Mouse (Mus musculus): Measurements from ENCODE around the gene Csnk1d. TPM values are rescaled to one million over a fixed set of nuclear protein-coding genes. Genes with fewer than 3 reads are reported as not detected.
A peak's percentile ranks its signal among the peaks of the same experiment; 100 is the strongest.

Csnk1d gene
- polyA plus RNA-seq, 2 experiments: 17.1 to 27.0 TPM

GRCm38 (mm10) chr11:120981661-120982060, 9.5 kb downstream of the Csnk1d start:
- no peak for TF ChIP-seq EP300 (IDR thresholded peaks at IDR 0.05; ENCODE audit: low read depth)
- TF ChIP-seq CTCF (IDR thresholded peaks at IDR 0.05; ENCODE audit: low read depth): no peak
- H3K27me3 ChIP-seq (ENCODE audit: control insufficient read depth, insufficient read depth, low read length): no peaks in the 10 kb centered on the region
- ATAC-seq (ENCODE audit: insufficient read depth): no peak
- peak overlapping the region; percentile 27 for H3K27ac ChIP-seq
- WGBS (ENCODE audit: insufficient replicate concordance): 75% methylated on average over 4 of the region's 4 CpGs
- H3K4me1 ChIP-seq (replicated peaks; ENCODE audit: control insufficient read depth in 2 of 2, insufficient read depth in 2 of 2, low read length in 1 of 2): peaks cover 35 to 38% of the 10 kb centered on the region in 2 experiments
- H3K9ac ChIP-seq (replicated peaks): no peak overlapping the region
- H3K9me3 ChIP-seq (ENCODE audit: control insufficient read depth, low read length): no peaks in the 10 kb centered on the region
- no peak overlapping the region for H3K4me3 ChIP-seq (ENCODE audit: insufficient read depth in 1 of 2, low read depth in 2 of 2, low read length in 2 of 2)
- no peak overlapping the region for H3K4me2 ChIP-seq (ENCODE audit: low read depth)
- H3K36me3 ChIP-seq (replicated peaks; ENCODE audit: control insufficient read depth, insufficient read depth, low read depth): peaks cover 63% of the 10 kb centered on the region
- no peak for DNase-seq (ENCODE audit: low read depth in 3 of 3, low spot score in 3 of 3)

- Histone ChIP-seq H3K4me1 (replicated peaks; ENCODE audit: control insufficient read depth in 2 of 2, insufficient read depth in 2 of 2, low read length in 1 of 2) (peaks cover 28 to 34% of the 10 kb centered on the region in 2 experiments), H3K36me3 (replicated peaks; ENCODE audit: control insufficient read depth, insufficient read depth, low read depth) (peaks cover 68% of the 10 kb centered on the region), H3K9me3 (ENCODE audit: control insufficient read depth, low read length) (no peaks in the 10 kb centered on the region), H3K27me3 (ENCODE audit: control insufficient read depth, insufficient read depth, low read length) (no peaks in the 10 kb centered on the region), H3K9ac (replicated peaks) (peak overlapping the region; percentile 66), H3K4me2 (ENCODE audit: low read depth) (peak overlapping the region; percentile 80), H3K4me3 (ENCODE audit: insufficient read depth in 1 of 2, low read depth in 2 of 2, low read length in 2 of 2) (peak overlapping the region; percentile 42 to 44), H3K27ac (peak overlapping the region; percentile 98)
- ATAC-seq (ENCODE audit: insufficient read depth) (peak; percentile 92), DNase-seq (ENCODE audit: low read depth in 3 of 3, low spot score in 3 of 3) (peak; percentile 81 to 88 (median 86))
- WGBS (ENCODE audit: insufficient replicate concordance): 13% methylated on average over 9 of the region's 9 CpGs
- TF ChIP-seq EP300 (IDR thresholded peaks at IDR 0.05; ENCODE audit: low read depth) (peak; percentile 90), CTCF (IDR thresholded peaks at IDR 0.05; ENCODE audit: low read depth) (no peak)
Measured at GRCm38 (mm10) chr11:120980427-120981035, 10.6 kb downstream of the Csnk1d start.

GRCm38 (mm10) chr11:120979711-120980426, 11.3 kb downstream of the Csnk1d start:
- peak overlapping the region; percentile 80 for H3K4me2 ChIP-seq (ENCODE audit: low read depth)
- H3K4me1 ChIP-seq (replicated peaks; ENCODE audit: control insufficient read depth in 2 of 2, insufficient read depth in 2 of 2, low read length in 1 of 2): peaks cover 27 to 31% of the 10 kb centered on the region in 2 experiments
- peaks cover 71% of the 10 kb centered on the region for H3K36me3 ChIP-seq (replicated peaks; ENCODE audit: control insufficient read depth, insufficient read depth, low read depth)
- no peaks in the 10 kb centered on the region for H3K9me3 ChIP-seq (ENCODE audit: control insufficient read depth, low read length)
- H3K9ac ChIP-seq (replicated peaks): peak overlapping the region; percentile 66
- DNase-seq (ENCODE audit: low read depth in 3 of 3, low spot score in 3 of 3) (peak in 2 of 3 experiments; percentile 32 to 46), ATAC-seq (ENCODE audit: insufficient read depth) (peak; percentile 70)
- TF ChIP-seq CTCF (IDR thresholded peaks at IDR 0.05; ENCODE audit: low read depth): no peak
- no peaks in the 10 kb centered on the region for H3K27me3 ChIP-seq (ENCODE audit: control insufficient read depth, insufficient read depth, low read length)
- peak overlapping the region; percentile 10 to 44 for H3K4me3 ChIP-seq (ENCODE audit: insufficient read depth in 1 of 2, low read depth in 2 of 2, low read length in 2 of 2)
- H3K27ac ChIP-seq: peak overlapping the region; percentile 98
- WGBS (ENCODE audit: insufficient replicate concordance): 38% methylated on average over 8 of the region's 8 CpGs

GRCm38 (mm10) chr11:120973318-120973717, 17.8 kb downstream of the Csnk1d start:
- DNase-seq (ENCODE audit: low read depth in 3 of 3, low spot score in 3 of 3): no peak

GRCm38 (mm10) chr11:120971237-120971636, 19.9 kb downstream of the Csnk1d start:
- no peaks in the 10 kb centered on the region for H3K27me3 ChIP-seq (ENCODE audit: control insufficient read depth, insufficient read depth, low read length)
- H3K4me1 ChIP-seq (replicated peaks; ENCODE audit: control insufficient read depth in 2 of 2, insufficient read depth in 2 of 2, low read length in 1 of 2): no peaks in the 10 kb centered on the region
- H3K9ac ChIP-seq (replicated peaks): no peak overlapping the region
- H3K9me3 ChIP-seq (ENCODE audit: control insufficient read depth, low read length): no peaks in the 10 kb centered on the region
- H3K4me2 ChIP-seq (ENCODE audit: low read depth): no peak overlapping the region
- peaks cover 96% of the 10 kb centered on the region for H3K36me3 ChIP-seq (replicated peaks; ENCODE audit: control insufficient read depth, insufficient read depth, low read depth)
- no peak overlapping the region for H3K4me3 ChIP-seq (ENCODE audit: insufficient read depth in 1 of 2, low read depth in 2 of 2, low read length in 2 of 2)
- 84% methylated on average over 5 of the region's 5 CpGs for WGBS (ENCODE audit: insufficient replicate concordance)
- ATAC-seq (ENCODE audit: insufficient read depth): no peak
- no peak overlapping the region for H3K27ac ChIP-seq
- DNase-seq (ENCODE audit: low read depth in 3 of 3, low spot score in 3 of 3): no peak
- TF ChIP-seq CTCF (IDR thresholded peaks at IDR 0.05; ENCODE audit: low read depth) (no peak), EP300 (IDR thresholded peaks at IDR 0.05; ENCODE audit: low read depth) (no peak)

More at GRCm38 (mm10) chr11:120973318-120973717, 17.8 kb downstream of the Csnk1d start:
- Histone ChIP-seq H3K36me3 (replicated peaks; ENCODE audit: control insufficient read depth, insufficient read depth, low read depth) (peaks cover 96% of the 10 kb centered on the region), H3K4me2 (ENCODE audit: low read depth) (no peak overlapping the region), H3K4me3 (ENCODE audit: insufficient read depth in 1 of 2, low read depth in 2 of 2, low read length in 2 of 2) (no peak overlapping the region), H3K4me1 (replicated peaks; ENCODE audit: control insufficient read depth in 2 of 2, insufficient read depth in 2 of 2, low read length in 1 of 2) (no peaks in the 10 kb centered on the region), H3K9ac (replicated peaks) (no peak overlapping the region), H3K27me3 (ENCODE audit: control insufficient read depth, insufficient read depth, low read length) (no peaks in the 10 kb centered on the region), H3K27ac (no peak overlapping the region), H3K9me3 (ENCODE audit: control insufficient read depth, low read length) (no peaks in the 10 kb centered on the region)
- ATAC-seq (ENCODE audit: insufficient read depth): no peak
- TF ChIP-seq CTCF (IDR thresholded peaks at IDR 0.05; ENCODE audit: low read depth) (no peak), EP300 (IDR thresholded peaks at IDR 0.05; ENCODE audit: low read depth) (no peak)
- WGBS (ENCODE audit: insufficient replicate concordance): 82% methylated on average over 6 of the region's 6 CpGs

All from liver, embryonic 14.5 days (tissue).